Mouse (Mus musculus) ES-E14 (cell line): ENCODE data around the gene Gm45717.
A peak's percentile ranks its signal among the peaks of the same experiment; 100 is the strongest.

Source experiments
- HCFC1 ChIP-seq: IDR thresholded peaks from 2 replicates; pipeline ENCODE4 v1.6.1; 2012; ENCODE audit warnings: low read length, inconsistent platforms, borderline replicate concordance; ENCODE audit not compliant: insufficient read depth
- ZNF384 ChIP-seq: IDR thresholded peaks from 2 replicates; pipeline ENCODE4 v1.6.1; 2012; ENCODE audit warnings: low read depth, low read length, inconsistent platforms

GRCm38 (mm10) chr7:140907697-140908096 is 48.0 kb downstream of the Gm45717 start:
- TF ChIP-seq HCFC1 = no peak
- TF ChIP-seq ZNF384 = 0 out of 2 replicates have a peak, but pooled peaks have one; percentile 43
